Mouse (Mus musculus): ENCODE data around the gene Sgsm1.

GRCm38 (mm10) chr5:113271207-113271811 lies 39.3 kb downstream of the Sgsm1 start:
- TF ChIP-seq CTCF (IDR thresholded peaks at IDR 0.05; ENCODE audit: low read depth, low read length): no peak
- TF ChIP-seq POLR2A (IDR thresholded peaks at IDR 0.05; ENCODE audit: borderline replicate concordance, low read depth, low read length): no peak
